Mouse (Mus musculus) lung, postnatal 25 days (tissue): ENCODE measurements at regions not wholly inside any gene's neighbourhood (a gene's known extent, or its start where the extent isn't known, plus 50 kb on each side); places are given as distances from the start of the nearest gene placed in this dataset.

ENCODE experiments used
- DNase-seq: peaks from one replicate; pipeline ENCODE4 v3.0.0; 2022; ENCODE audit warnings: low spot score

- no peak for DNase-seq
These were observed 79.1 kb downstream of the Cyp26b1 start for GRCm38 (mm10) chr6:84514623-84515022.

GRCm38 (mm10) chr6:84508598-84508997 lies 85.1 kb downstream of the Cyp26b1 start:
- DNase-seq: no peak

GRCm38 (mm10) chr6:84506675-84507074 lies 87.0 kb downstream of the Cyp26b1 start:
- no peak for DNase-seq

- no peak for DNase-seq
These were observed 93.3 kb downstream of the Cyp26b1 start for GRCm38 (mm10) chr6:84500255-84500886.

- DNase-seq: no peak
These were observed 95.6 kb downstream of the Cyp26b1 start for GRCm38 (mm10) chr6:84498076-84498475.

GRCm38 (mm10) chr6:84493676-84494075 lies 100.0 kb downstream of the Cyp26b1 start:
- no peak for DNase-seq

GRCm38 (mm10) chr6:84493169-84493568 lies 100.5 kb downstream of the Cyp26b1 start:
- DNase-seq: no peak

GRCm38 (mm10) chr6:84492594-84492993 lies 101.1 kb downstream of the Cyp26b1 start:
- DNase-seq: no peak

GRCm38 (mm10) chr6:84491106-84491505 lies 102.6 kb downstream of the Cyp26b1 start:
- DNase-seq: no peak

- no peak for DNase-seq
These were observed 112.5 kb downstream of the Cyp26b1 start for GRCm38 (mm10) chr6:84481205-84481604.

- DNase-seq: no peak
These were observed 116.6 kb downstream of the Cyp26b1 start for GRCm38 (mm10) chr6:84477072-84477471.

GRCm38 (mm10) chr6:84476466-84476865 lies 117.2 kb downstream of the Cyp26b1 start:
- DNase-seq: no peak

GRCm38 (mm10) chr6:84474835-84475234 lies 118.9 kb downstream of the Cyp26b1 start:
- no peak for DNase-seq

GRCm38 (mm10) chr6:84473171-84473570 lies 120.5 kb downstream of the Cyp26b1 start:
- DNase-seq: no peak

- DNase-seq: no peak
These were observed 121.4 kb downstream of the Cyp26b1 start for GRCm38 (mm10) chr6:84472287-84472686.

GRCm38 (mm10) chr6:84467319-84467718 lies 126.4 kb downstream of the Cyp26b1 start:
- DNase-seq: no peak

GRCm38 (mm10) chr6:84466223-84466622 lies 127.5 kb downstream of the Cyp26b1 start:
- DNase-seq: no peak

GRCm38 (mm10) chr6:84465596-84465995 lies 128.1 kb downstream of the Cyp26b1 start:
- DNase-seq: no peak

GRCm38 (mm10) chr6:84463592-84464367 lies 129.9 kb downstream of the Cyp26b1 start:
- DNase-seq: no peak

- no peak for DNase-seq
These were observed 136.9 kb downstream of the Cyp26b1 start for GRCm38 (mm10) chr6:84456803-84457202.

GRCm38 (mm10) chr6:84445093-84445492 lies 148.6 kb downstream of the Cyp26b1 start:
- no peak for DNase-seq

GRCm38 (mm10) chr6:84442667-84443066 lies 151.0 kb downstream of the Cyp26b1 start:
- no peak for DNase-seq

- DNase-seq: no peak
These were observed 151.8 kb downstream of the Cyp26b1 start for GRCm38 (mm10) chr6:84441721-84442480.
